Mouse (Mus musculus) liver, embryonic 13.5 days (tissue): Measurements from ENCODE around the gene Ube2k. TPM values are rescaled to one million over a fixed set of nuclear protein-coding genes. Genes with fewer than 3 reads are reported as not detected.

ENCODE experiments used
- ATAC-seq: fragments of 200-750 bp; cut with Nextera tagmentation; 2 replicates; pipeline ENCODE4 v1.8.0; 2017; ENCODE audit warnings: low read depth, mild to moderate bottlenecking, moderate number of reproducible peaks, moderate library complexity
- DNase-seq: peaks from one replicate; pipeline ENCODE4 v3.0.0; 2022
- H3K27ac ChIP-seq: fragments of 300-500 bp; sonication (generic); 2 replicates; pipeline ENCODE4 v1.5.1; 2015; ENCODE audit warnings: moderate library complexity, mild to moderate bottlenecking, inconsistent platforms
- H3K27me3 ChIP-seq: fragments of 300-500 bp; sonication (generic); 2 replicates; pipeline ENCODE4 v1.6.1; 2015; ENCODE audit warnings: mild to moderate bottlenecking, inconsistent platforms
- H3K36me3 ChIP-seq: fragments of 300-500 bp; sonication (generic); 2 replicates; pipeline ENCODE4 v1.6.1; 2015; ENCODE audit warnings: mild to moderate bottlenecking, inconsistent platforms
- H3K4me1 ChIP-seq: fragments of 300-500 bp; sonication (generic); replicated peaks from 2 replicates; pipeline ENCODE4 v1.6.1; 2015; ENCODE audit warnings: inconsistent platforms
- H3K4me2 ChIP-seq: fragments of 300-500 bp; sonication (generic); 2 replicates; pipeline ENCODE4 v1.6.1; 2015; ENCODE audit warnings: inconsistent platforms, mild to moderate bottlenecking, moderate library complexity
- H3K4me3 ChIP-seq: fragments of 300-500 bp; sonication (generic); replicated peaks from 2 replicates; pipeline ENCODE4 v1.5.1; 2015; ENCODE audit warnings: mild to moderate bottlenecking, inconsistent platforms
- H3K9ac ChIP-seq: fragments of 300-500 bp; sonication (generic); 2 replicates; pipeline ENCODE4 v1.6.1; 2015; ENCODE audit warnings: mild to moderate bottlenecking, inconsistent platforms
- H3K9me3 ChIP-seq: fragments of 300-500 bp; sonication (generic); replicated peaks from 2 replicates; pipeline ENCODE4 v1.6.1; 2016; ENCODE audit warnings: inconsistent platforms
- WGBS: fragments of 180-500 bp; shearing (Covaris S2); methylation state at CpG from one replicate; pipeline ENCODE4 v1.1.7; 2015; ENCODE audit not compliant: insufficient replicate concordance; 5-methylcytosine and 5-hydroxymethylcytosine counted together
- polyA plus RNA-seq: library from polyadenylated mRNA; unstranded; fragments of >200 nt; fragmentation: Nextera tagmentation; extraction: Ambion mirVana; gene quantifications from 2 replicates; pipeline ENCODE4 v1.2.1, GENCODE M21; 2015

Ube2k gene
- polyA plus RNA-seq, 1 experiment from 2014 or later = 116 TPM

- H3K4me2 ChIP-seq = no peak overlapping the region
- no peaks in the 10 kb centered on the region for H3K9me3 ChIP-seq
- H3K36me3 ChIP-seq = peaks cover 57% of the 10 kb centered on the region
- no peak overlapping the region for H3K9ac ChIP-seq
- DNase-seq (no peak), ATAC-seq (no peak)
- 22% methylated on average over 1 of the region's 1 CpGs for WGBS
- no peak overlapping the region for H3K27ac ChIP-seq
- no peaks in the 10 kb centered on the region for H3K27me3 ChIP-seq
- H3K4me3 ChIP-seq = no peak overlapping the region
- H3K4me1 ChIP-seq = no peaks in the 10 kb centered on the region
Observed at GRCm38 (mm10) chr5:65590199-65590598, 53.2 kb downstream of the Ube2k start.

- Histone ChIP-seq H3K27ac (no peak overlapping the region), H3K4me3 (no peak overlapping the region), H3K27me3 (no peaks in the 10 kb centered on the region), H3K4me2 (no peak overlapping the region), H3K4me1 (no peaks in the 10 kb centered on the region), H3K36me3 (peaks cover 56% of the 10 kb centered on the region), H3K9ac (no peak overlapping the region), H3K9me3 (no peaks in the 10 kb centered on the region)
- WGBS = 73% methylated on average over 2 of the region's 2 CpGs
- no peak for ATAC-seq
- no peak for DNase-seq
Observed at GRCm38 (mm10) chr5:65592421-65592820, 55.4 kb downstream of the Ube2k start.

GRCm38 (mm10) chr5:65599681-65600080 is 62.6 kb downstream of the Ube2k start:
- no peaks in the 10 kb centered on the region for H3K9me3 ChIP-seq
- ATAC-seq (no peak), DNase-seq (no peak)
- WGBS = 85% methylated on average over 7 of the region's 7 CpGs
- no peak overlapping the region for H3K4me2 ChIP-seq
- H3K4me1 ChIP-seq = no peaks in the 10 kb centered on the region
- no peak overlapping the region for H3K4me3 ChIP-seq
- no peaks in the 10 kb centered on the region for H3K27me3 ChIP-seq
- no peak overlapping the region for H3K27ac ChIP-seq
- H3K9ac ChIP-seq = no peak overlapping the region
- peaks cover 62% of the 10 kb centered on the region for H3K36me3 ChIP-seq

GRCm38 (mm10) chr5:65606820-65607219 is 69.8 kb downstream of the Ube2k start:
- Histone ChIP-seq H3K27ac (no peak overlapping the region), H3K9ac (no peak overlapping the region), H3K4me2 (no peak overlapping the region), H3K27me3 (no peaks in the 10 kb centered on the region), H3K4me1 (no peaks in the 10 kb centered on the region), H3K36me3 (peaks cover 48% of the 10 kb centered on the region), H3K9me3 (no peaks in the 10 kb centered on the region), H3K4me3 (no peak overlapping the region)
- ATAC-seq (no peak), DNase-seq (no peak)
- WGBS = 71% methylated on average over 1 of the region's 1 CpGs

GRCm38 (mm10) chr5:65609769-65610168 is 72.7 kb downstream of the Ube2k start:
- Histone ChIP-seq H3K4me1 (peaks cover 12% of the 10 kb centered on the region), H3K4me3 (no peak overlapping the region), H3K4me2 (no peak overlapping the region), H3K9ac (no peak overlapping the region), H3K27ac (no peak overlapping the region), H3K9me3 (no peaks in the 10 kb centered on the region), H3K36me3 (peaks cover 64% of the 10 kb centered on the region), H3K27me3 (no peaks in the 10 kb centered on the region)
- DNase-seq (no peak), ATAC-seq (peak; percentile 41; the same call in 1 of the 2 replicates)
- 80% methylated on average over 5 of the region's 5 CpGs for WGBS

- DNase-seq (no peak), ATAC-seq (no peak)
- Histone ChIP-seq H3K4me1 (peaks cover 12% of the 10 kb centered on the region), H3K9me3 (no peaks in the 10 kb centered on the region), H3K27ac (no peak overlapping the region), H3K27me3 (no peaks in the 10 kb centered on the region), H3K9ac (no peak overlapping the region), H3K4me2 (no peak overlapping the region), H3K4me3 (no peak overlapping the region), H3K36me3 (peaks cover 65% of the 10 kb centered on the region)
- 79% methylated on average over 4 of the region's 4 CpGs for WGBS
Observed at GRCm38 (mm10) chr5:65610541-65610940, 73.5 kb downstream of the Ube2k start.

GRCm38 (mm10) chr5:65613152-65613924 is 76.3 kb downstream of the Ube2k start:
- Histone ChIP-seq H3K4me3 (no peak overlapping the region), H3K27ac (no peak overlapping the region), H3K9me3 (no peaks in the 10 kb centered on the region), H3K9ac (no peak overlapping the region), H3K36me3 (peaks cover 77% of the 10 kb centered on the region), H3K4me1 (peaks cover 15% of the 10 kb centered on the region), H3K4me2 (no peak overlapping the region), H3K27me3 (no peaks in the 10 kb centered on the region)
- WGBS = 50% methylated on average over 9 of the region's 9 CpGs
- ATAC-seq (no peak), DNase-seq (no peak)

- H3K4me1 ChIP-seq = peaks cover 7% of the 10 kb centered on the region
- no peak overlapping the region for H3K4me2 ChIP-seq
- no peak overlapping the region for H3K4me3 ChIP-seq
- ATAC-seq (peak; percentile 77; the same call in 1 of the 2 replicates), DNase-seq (no peak)
- peaks cover 73% of the 10 kb centered on the region for H3K36me3 ChIP-seq
- H3K9me3 ChIP-seq = no peaks in the 10 kb centered on the region
- no peaks in the 10 kb centered on the region for H3K27me3 ChIP-seq
- no peak overlapping the region for H3K27ac ChIP-seq
- H3K9ac ChIP-seq = no peak overlapping the region
Observed at GRCm38 (mm10) chr5:65624340-65624739, 87.3 kb downstream of the Ube2k start.

- Histone ChIP-seq H3K4me1 (no peaks in the 10 kb centered on the region), H3K4me3 (no peak overlapping the region), H3K27me3 (no peaks in the 10 kb centered on the region), H3K36me3 (peaks cover 71% of the 10 kb centered on the region), H3K4me2 (no peak overlapping the region), H3K27ac (no peak overlapping the region), H3K9ac (no peak overlapping the region), H3K9me3 (no peaks in the 10 kb centered on the region)
- 98% methylated on average over 1 of the region's 1 CpGs for WGBS
- DNase-seq = no peak
- no peak for ATAC-seq
Observed at GRCm38 (mm10) chr5:65638896-65639295, 101.9 kb downstream of the Ube2k start.

Other genes with a start within 250 kb of the Ube2k start
- gene Rfc1, start 201.6 kb upstream of the Ube2k start, polyA plus RNA-seq = 52.0 and 62.8 TPM in 2 replicates
- 8.7 and 10.0 TPM in 2 replicates for gene Klb, start 188.9 kb upstream of the Ube2k start, polyA plus RNA-seq
- gene Rpl9, start 145.8 kb upstream of the Ube2k start, polyA plus RNA-seq = 731 and 782 TPM in 2 replicates
- 48.6 and 53.2 TPM in 2 replicates for gene Lias, start 145.7 kb upstream of the Ube2k start, polyA plus RNA-seq
- gene Ugdh, start 101.3 kb upstream of the Ube2k start, polyA plus RNA-seq = 16.7 and 19.0 TPM in 2 replicates
- 1.0 TPM in 1 of 2 replicates, not detected in the other for gene Gm43552, start 44.4 kb upstream of the Ube2k start, polyA plus RNA-seq
- 34.9 and 39.6 TPM in 2 replicates for gene Smim14, start within 50 bp of the Ube2k start, polyA plus RNA-seq
- gene Pds5a, start 161.0 kb downstream of the Ube2k start, polyA plus RNA-seq = 23.1 and 26.8 TPM in 2 replicates
- 9.6 and 11.5 TPM in 2 replicates for gene N4bp2, start 226.3 kb downstream of the Ube2k start, polyA plus RNA-seq